Mouse (Mus musculus) kidney, adult 2 months (tissue): Measurements from ENCODE around the gene Tulp4.

Experiments used
- CTCF ChIP-seq: fragments of 200-500 bp; conservative IDR thresholded peaks from 2 replicates; pipeline ENCODE4 v1.5.1; 2011; ENCODE audit warnings: low read depth, mild to moderate bottlenecking, control low read depth, low read length, moderate library complexity, mixed read lengths; ENCODE audit not compliant: insufficient read depth, insufficient read length
- POLR2A ChIP-seq: fragments of 200-500 bp; IDR thresholded peaks from one replicate; pipeline ENCODE4 v1.6.1; 2011; ENCODE audit warnings: low read depth, low read length, control low read depth

DNA sequence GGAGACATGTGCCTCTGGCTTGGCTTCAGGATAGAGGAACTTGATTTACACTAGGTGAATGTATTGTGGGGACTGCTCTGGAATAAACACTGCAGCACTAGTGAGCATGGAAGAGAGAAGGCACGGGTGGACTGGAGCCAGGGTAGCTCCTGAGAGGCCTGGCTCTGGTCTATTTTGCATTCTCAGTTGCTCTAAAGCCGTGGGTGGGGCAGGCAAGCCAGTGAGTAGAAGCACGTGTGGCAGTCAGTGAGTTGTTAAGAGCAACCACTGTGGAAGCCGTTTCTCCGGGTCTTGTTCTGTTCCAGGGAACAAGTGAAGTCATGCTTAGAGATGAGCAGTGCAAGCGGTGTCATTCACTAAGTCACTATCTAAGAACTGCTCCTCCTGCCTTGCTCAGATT is 86.0 kb downstream of the Tulp4 start:
- TF ChIP-seq CTCF (no peak), POLR2A (no peak)
